Mouse (Mus musculus) liver, postnatal 0 days (tissue): ENCODE results near the gene Ptpn14. TPM values are rescaled to one million over a fixed set of nuclear protein-coding genes. Genes with fewer than 3 reads are reported as not detected.

Experiments used
- ATAC-seq: fragments of 200-750 bp; cut with Nextera tagmentation; 2 replicates; pipeline ENCODE4 v1.8.0; 2017; ENCODE audit warnings: mild to moderate bottlenecking, moderate library complexity
- DNase-seq: peaks from one replicate; pipeline ENCODE4 v3.0.0-alpha.2; 2016
- H3K27ac ChIP-seq: fragments of 300-500 bp; sonication (generic); 2 replicates; pipeline ENCODE4 v1.5.1; 2014; ENCODE audit warnings: antibody characterized with exemption, moderate library complexity, mild to moderate bottlenecking, low read depth
- H3K27me3 ChIP-seq: fragments of 300-500 bp; sonication (generic); 2 replicates; pipeline ENCODE4 v1.6.1; 2014; ENCODE audit warnings: low read length, control low read depth, mixed read lengths; ENCODE audit not compliant: insufficient read depth
- H3K36me3 ChIP-seq: fragments of 300-500 bp; sonication (generic); replicated peaks from 2 replicates; pipeline ENCODE4 v1.6.1; 2014; ENCODE audit warnings: mild to moderate bottlenecking, control low read depth, low read length, moderate library complexity, mixed read lengths; ENCODE audit not compliant: insufficient read depth
- H3K4me1 ChIP-seq: fragments of 300-500 bp; sonication (generic); 2 replicates; pipeline ENCODE4 v1.6.1; 2014; ENCODE audit warnings: antibody characterized with exemption, mild to moderate bottlenecking, control low read depth; ENCODE audit not compliant: insufficient read depth
- H3K4me2 ChIP-seq: fragments of 300-500 bp; sonication (generic); 2 replicates; pipeline ENCODE4 v1.6.1; 2014; ENCODE audit warnings: low read depth, mild to moderate bottlenecking, low read length, moderate library complexity, mixed read lengths
- H3K4me3 ChIP-seq: fragments of 300-500 bp; sonication (generic); 2 replicates; pipeline ENCODE4 v1.5.1; 2014; ENCODE audit warnings: low read depth, low read length
- H3K9ac ChIP-seq: fragments of 300-500 bp; sonication (generic); replicated peaks from 2 replicates; pipeline ENCODE4 v1.6.1; 2014; ENCODE audit warnings: mild to moderate bottlenecking, moderate library complexity
- H3K9me3 ChIP-seq: fragments of 300-500 bp; sonication (generic); 2 replicates; pipeline ENCODE4 v1.6.1; 2016; ENCODE audit warnings: mild to moderate bottlenecking, control low read depth, low read length, mixed read lengths
- CTCF ChIP-seq: sonication (generic); IDR thresholded peaks from 2 replicates; pipeline ENCODE4 v1.5.1; 2016; ENCODE audit warnings: antibody characterized with exemption, low read depth
- EP300 ChIP-seq: IDR thresholded peaks from 2 replicates; pipeline ENCODE4 v1.6.1; 2016; ENCODE audit warnings: antibody characterized with exemption, low read depth, mild to moderate bottlenecking
- WGBS: fragments of 180-500 bp; shearing (Covaris S2); extraction: QIAGEN DNeasy Blood & Tissue Kit; methylation state at CpG from one replicate; pipeline ENCODE4 v1.1.7; 2014; ENCODE audit not compliant: insufficient replicate concordance; 5-methylcytosine and 5-hydroxymethylcytosine counted together
- polyA plus RNA-seq: library from polyadenylated mRNA; unstranded; fragments of >200 nt; fragmentation: Nextera tagmentation; extraction: Ambion mirVana; gene quantifications from 2 replicates; pipeline ENCODE4 v1.2.1, GENCODE M21; 2015

The Ptpn14 gene
- polyA plus RNA-seq, 1 experiment from 2014 or later = 0.33 TPM

GRCm38 (mm10) chr1:189910685-189911345 is 182.7 kb downstream of the Ptpn14 start:
- no peaks in the 10 kb centered on the region for H3K27me3 ChIP-seq
- no peak overlapping the region for H3K27ac ChIP-seq
- no peak overlapping the region for H3K4me3 ChIP-seq
- no peak for TF ChIP-seq CTCF
- no peak for TF ChIP-seq EP300
- WGBS = 66% methylated on average over 13 of the region's 13 CpGs
- H3K4me2 ChIP-seq = peak overlapping the region; percentile 13; the same call in 1 of the 2 replicates
- ATAC-seq (no peak), DNase-seq (peak; percentile 58)
- H3K36me3 ChIP-seq = peaks cover 3% of the 10 kb centered on the region; the same call in 1 of the 2 replicates
- H3K9ac ChIP-seq = no peak overlapping the region; the same call in 1 of the 2 replicates
- no peaks in the 10 kb centered on the region for H3K4me1 ChIP-seq
- H3K9me3 ChIP-seq = no peaks in the 10 kb centered on the region

GRCm38 (mm10) chr1:189913093-189913760 is 185.2 kb downstream of the Ptpn14 start:
- Histone ChIP-seq H3K4me3 (no peak overlapping the region), H3K4me1 (no peaks in the 10 kb centered on the region), H3K9me3 (no peaks in the 10 kb centered on the region), H3K4me2 (no peak overlapping the region), H3K27ac (no peak overlapping the region), H3K9ac (no peak overlapping the region), H3K36me3 (peaks cover 3% of the 10 kb centered on the region; the same call in 1 of the 2 replicates), H3K27me3 (no peaks in the 10 kb centered on the region)
- DNase-seq (no peak), ATAC-seq (no peak)
- no peak for TF ChIP-seq CTCF
- TF ChIP-seq EP300 = no peak
- 83% methylated on average over 21 of the region's 21 CpGs for WGBS

GRCm38 (mm10) chr1:189916422-189917125 is 188.5 kb downstream of the Ptpn14 start:
- no peak for ATAC-seq
- peaks cover 3% of the 10 kb centered on the region; the same call in 1 of the 2 replicates for H3K36me3 ChIP-seq

GRCm38 (mm10) chr1:189917126-189917500 is 189.0 kb downstream of the Ptpn14 start:
- WGBS = 49% methylated on average over 4 of the region's 4 CpGs
- Histone ChIP-seq H3K36me3 (peaks cover 3% of the 10 kb centered on the region; the same call in 1 of the 2 replicates), H3K27me3 (no peaks in the 10 kb centered on the region)

More at GRCm38 (mm10) chr1:189916422-189917125, 188.5 kb downstream of the Ptpn14 start:
- Histone ChIP-seq H3K4me1 (peaks cover 5% of the 10 kb centered on the region; the same call in 1 of the 2 replicates), H3K9ac (no peak overlapping the region), H3K27me3 (no peaks in the 10 kb centered on the region), H3K4me3 (no peak overlapping the region), H3K27ac (no peak overlapping the region), H3K9me3 (no peaks in the 10 kb centered on the region), H3K4me2 (no peak overlapping the region)
- no peak for DNase-seq
- 71% methylated on average over 10 of the region's 10 CpGs for WGBS
- no peak for TF ChIP-seq CTCF
- no peak for TF ChIP-seq EP300

GRCm38 (mm10) chr1:189919756-189920155 is 191.7 kb downstream of the Ptpn14 start:
- WGBS = 83% methylated on average over 3 of the region's 3 CpGs
- Histone ChIP-seq H3K27ac (no peak overlapping the region), H3K9me3 (no peaks in the 10 kb centered on the region), H3K4me1 (peaks cover 13% of the 10 kb centered on the region), H3K4me3 (no peak overlapping the region), H3K27me3 (no peaks in the 10 kb centered on the region), H3K9ac (no peak overlapping the region), H3K36me3 (no peaks in the 10 kb centered on the region), H3K4me2 (no peak overlapping the region)
- TF ChIP-seq CTCF (no peak), EP300 (no peak)
- DNase-seq (no peak), ATAC-seq (no peak)

More at GRCm38 (mm10) chr1:189917126-189917500, 189.0 kb downstream of the Ptpn14 start:
- no peak overlapping the region for H3K4me3 ChIP-seq
- H3K4me1 ChIP-seq = peaks cover 9% of the 10 kb centered on the region
- H3K27ac ChIP-seq = no peak overlapping the region
- H3K9ac ChIP-seq = no peak overlapping the region
- TF ChIP-seq EP300 (no peak), CTCF (no peak)
- no peak overlapping the region for H3K4me2 ChIP-seq
- ATAC-seq = no peak
- DNase-seq = no peak
- H3K9me3 ChIP-seq = no peaks in the 10 kb centered on the region
